Comparison of ENCODE assay signal across 11 mouse cellular contexts in genomic region chr1:58716162-58716882, GRCm38 (mm10). TPM values are rescaled to one million over a fixed set of nuclear protein-coding genes. Genes with fewer than 3 reads are reported as not detected.
A peak's percentile ranks its signal among the peaks of the same experiment; 100 is the strongest.
DNase-seq lines count a peak whose midpoint lies in the region; ATAC-seq and TF ChIP-seq lines count a peak whose summit lies in the region.
"Had no signal": no experiment of that assay in that cellular context is flagged by ENCODE, and none has a peak within 500 bp of the region (broad histone marks: within the 10 kb centered on the region; RNA-seq: fewer than 3 reads in every experiment).

No protein-coding gene starts in this region.

- TF ChIP-seq EP300 in heart, postnatal 0 days (IDR thresholded peaks at IDR 0.05; ENCODE audit: low read depth), result no peak

- peak; percentile 36 for DNase-seq in heart, postnatal 0 days (ENCODE audit: low spot score)
- DNase-seq in heart, postnatal 14 days, result no peak
- peak; percentile 44 for DNase-seq in thymus, adult 2 months
- DNase-seq in thymus, adult 18-20 months, result no peak
- peak; percentile 13 for DNase-seq in liver
- no peak for DNase-seq in retina, postnatal 1 day
- DNase-seq in forebrain, embryonic 11.5 days (ENCODE audit: low spot score), result no peak
- no peak for DNase-seq in left cerebral cortex, postnatal 25 days (ENCODE audit: low spot score in 2 of 2)

- intact Hi-C loops in heart, postnatal 14 days (cut with DNase I), result no loop called here
- intact Hi-C loops in left cerebral cortex, postnatal 25 days (cut with DNase I), result no loop called here

- 0 out of 2 replicates have a peak overlapping the region, but pooled peaks have one; percentile 2 for H3K9ac ChIP-seq in heart, postnatal 0 days (replicated peaks; ENCODE audit: low read depth, low read length)
- H3K9ac ChIP-seq in forebrain, embryonic 11.5 days (ENCODE audit: low read length), result no peak overlapping the region
- H3K9ac ChIP-seq: hindbrain, embryonic 15.5 days had no signal

- H3K4me3 ChIP-seq in heart, postnatal 0 days (ENCODE audit: low read depth, low read length), result 0 out of 2 replicates have a peak overlapping the region, but pooled peaks have one; percentile 0
- H3K4me3 ChIP-seq in thymus, adult 2 months (ENCODE audit: control insufficient read depth, insufficient read depth, low read length), result no peak overlapping the region; the same call in 1 of the 2 replicates
- no peak overlapping the region for H3K4me3 ChIP-seq in forebrain, embryonic 11.5 days (ENCODE audit: low read depth, low read length)
- H3K4me3 ChIP-seq: hindbrain, embryonic 15.5 days had no signal

- peak overlapping the region; percentile 66 for H3K27ac ChIP-seq in heart, postnatal 0 days (ENCODE audit: low read depth)
- H3K27ac ChIP-seq in thymus, adult 2 months (ENCODE audit: control insufficient read depth, insufficient read depth, low read length), result peak overlapping the region; percentile 94
- no peak overlapping the region for H3K27ac ChIP-seq in forebrain, embryonic 11.5 days (ENCODE audit: low read depth, low read length)
- H3K27ac ChIP-seq: hindbrain, embryonic 15.5 days had no signal

- no peaks in the 10 kb centered on the region for H3K27me3 ChIP-seq in heart, postnatal 0 days (ENCODE audit: control insufficient read depth, insufficient read depth, low read length)
- H3K27me3 ChIP-seq in thymus, adult 2 months (ENCODE audit: control insufficient read depth, insufficient read depth, low read length), result no peaks in the 10 kb centered on the region
- H3K27me3 ChIP-seq in forebrain, embryonic 11.5 days (ENCODE audit: control insufficient read depth, insufficient read depth, low read length), result no peaks in the 10 kb centered on the region
- H3K27me3 ChIP-seq: hindbrain, embryonic 15.5 days; Patski had no signal

- peaks cover 22% of the 10 kb centered on the region for H3K36me3 ChIP-seq in heart, postnatal 0 days (replicated peaks; ENCODE audit: control insufficient read depth, insufficient read depth, low read length)
- peaks cover 29% of the 10 kb centered on the region for H3K36me3 ChIP-seq in thymus, adult 2 months (ENCODE audit: control insufficient read depth, insufficient read depth, low read length)
- no peaks in the 10 kb centered on the region; the same call in 1 of the 2 replicates for H3K36me3 ChIP-seq in forebrain, embryonic 11.5 days (ENCODE audit: control insufficient read depth, insufficient read depth, low read length)
- H3K36me3 ChIP-seq: hindbrain, embryonic 15.5 days had no signal

- no peak for ATAC-seq in heart, postnatal 0 days (ENCODE audit: insufficient read depth, low read depth)
- ATAC-seq in forebrain, embryonic 11.5 days (replicated peaks; ENCODE audit: low FRiP score), result no peak
- ATAC-seq: Patski had no signal

- H3K9me3 ChIP-seq in heart, postnatal 0 days (replicated peaks; ENCODE audit: control insufficient read depth, low read length), result no peaks in the 10 kb centered on the region
- no peaks in the 10 kb centered on the region for H3K9me3 ChIP-seq in forebrain, embryonic 11.5 days (ENCODE audit: control insufficient read depth, low read length)
- H3K9me3 ChIP-seq: hindbrain, embryonic 15.5 days had no signal

- 40% methylated on average over 7 of the region's 7 CpGs for WGBS in heart, postnatal 0 days
- WGBS in thymus, adult 2 months, result under 1% methylated on average over 7 of the region's 7 CpGs
- WGBS in forebrain, embryonic 11.5 days, result 60% methylated on average over 7 of the region's 7 CpGs

- no peak for TF ChIP-seq POLR2A in thymus, adult 2 months (IDR thresholded peaks at IDR 0.05; ENCODE audit: control insufficient read depth, extremely low read depth, insufficient read depth, low read length, poor library complexity)

- TF ChIP-seq CTCF in heart, postnatal 0 days (IDR thresholded peaks at IDR 0.05; ENCODE audit: low read depth), result no peak
- no peak for TF ChIP-seq CTCF in thymus, adult 2 months (IDR thresholded peaks at IDR 0.05; ENCODE audit: borderline replicate concordance, control insufficient read depth, extremely low read depth, insufficient read depth, low read length, poor library complexity)

- peaks cover 24% of the 10 kb centered on the region for H3K4me1 ChIP-seq in heart, postnatal 0 days (ENCODE audit: control insufficient read depth, insufficient read depth)
- peaks cover 31% of the 10 kb centered on the region for H3K4me1 ChIP-seq in thymus, adult 2 months (replicated peaks; ENCODE audit: control insufficient read depth, insufficient read depth, low read length)
- no peaks in the 10 kb centered on the region; the same call in 1 of the 2 replicates for H3K4me1 ChIP-seq in forebrain, embryonic 11.5 days (replicated peaks; ENCODE audit: control insufficient read depth, insufficient read depth, low read length)

- peak overlapping the region; percentile 39 for H3K4me2 ChIP-seq in heart, postnatal 0 days (ENCODE audit: low read depth, low read length)
- H3K4me2 ChIP-seq in forebrain, embryonic 11.5 days (ENCODE audit: low read depth, low read length, severe bottlenecking), result no peak overlapping the region
- H3K4me2 ChIP-seq: hindbrain, embryonic 15.5 days had no signal

RNA-seq across cellular contexts. Expression of gene Cflar, which starts 5.0 kb away (rescaled TPM):
- 44.4 and 102 TPM in 2 replicates for total RNA-seq in heart, postnatal 0 days (2014; rRNA removed; ENCODE audit: low replicate concordance)
- polyA plus RNA-seq in heart, postnatal 0 days (2015; fragmentation: Nextera tagmentation; extraction: Ambion mirVana), result 49.8 and 53.6 TPM in 2 replicates
- 10 to 100 TPM; 64.7 to 70.4 TPM for total RNA-seq in heart, postnatal 14 days (2021)
- polyA plus RNA-seq in thymus, adult 2 months (2012; rRNA removed), result 78.4 and 83.9 TPM in 2 replicates
- polyA plus RNA-seq in forebrain, embryonic 11.5 days (2014; fragmentation: Nextera tagmentation; extraction: Ambion mirVana), result 21.3 and 24.1 TPM in 2 replicates
- 10 to 100 TPM; 23.9 to 25.8 TPM for total RNA-seq in left cerebral cortex, postnatal 25 days (2021)

RNA-seq across cellular contexts. Expression of gene Als2cr12, which starts 20.5 kb away (rescaled TPM):
- total RNA-seq in heart, postnatal 0 days (2014; rRNA removed; ENCODE audit: low replicate concordance), result not detected in 2 replicates
- not detected in 2 replicates for polyA plus RNA-seq in heart, postnatal 0 days (2015; fragmentation: Nextera tagmentation; extraction: Ambion mirVana)
- not detected for total RNA-seq in heart, postnatal 14 days (2021)
- polyA plus RNA-seq in thymus, adult 2 months (2012; rRNA removed), result 0.16 and 0.37 TPM in 2 replicates
- polyA plus RNA-seq in forebrain, embryonic 11.5 days (2014; fragmentation: Nextera tagmentation; extraction: Ambion mirVana), result not detected in 2 replicates
- not detected for total RNA-seq in left cerebral cortex, postnatal 25 days (2021)
- total RNA-seq: megakaryocyte-erythroid progenitor cell, adult 5-6 weeks had no signal
- polyA plus RNA-seq: hindbrain, embryonic 15.5 days had no signal

Comparison
In these comparisons a context has a peak if more than half of its experiments do, and no peak if none do; other contexts are left out.
1. DNase-seq: peak in heart, postnatal 0 days (single experiment), thymus, adult 2 months (single experiment) and liver (single experiment); none in heart, postnatal 14 days (0 of 2), thymus, adult 18-20 months (0 of 2), retina, postnatal 1 day (single experiment), forebrain, embryonic 11.5 days (single experiment) and left cerebral cortex, postnatal 25 days (0 of 2).